Mouse (Mus musculus) neural tube, embryonic 11.5 days (tissue): ENCODE measurements at regions not wholly inside any gene's neighbourhood (a gene's known extent, or its start where the extent isn't known, plus 50 kb on each side); places are given as distances from the start of the nearest gene placed in this dataset.

Experiments
- ATAC-seq: fragments of 200-750 bp; cut with Nextera tagmentation; 2 replicates; pipeline ENCODE4 v1.8.0; 2017; ENCODE audit warnings: moderate number of reproducible peaks, mild to moderate bottlenecking, moderate TSS enrichment, moderate library complexity; ENCODE audit not compliant: insufficient read depth, low FRiP score, low TSS enrichment
- DNase-seq: peaks from one replicate; pipeline ENCODE4 v3.0.0-alpha.2; 2015; ENCODE audit warnings: low spot score
- H3K27ac ChIP-seq: fragments of 300-500 bp; sonication (generic); 2 replicates; pipeline ENCODE4 v1.5.1; 2014; ENCODE audit warnings: low read depth, mild to moderate bottlenecking, low read length
- H3K27me3 ChIP-seq: fragments of 300-500 bp; sonication (generic); 2 replicates; pipeline ENCODE4 v1.6.1; 2014; ENCODE audit warnings: mild to moderate bottlenecking, low read length, mixed read lengths; ENCODE audit not compliant: control insufficient read depth, insufficient read depth
- H3K36me3 ChIP-seq: fragments of 300-500 bp; sonication (generic); 2 replicates; pipeline ENCODE4 v1.6.1; 2014; ENCODE audit warnings: mild to moderate bottlenecking, low read length, moderate library complexity, mixed read lengths; ENCODE audit not compliant: control insufficient read depth, insufficient read depth
- H3K4me1 ChIP-seq: fragments of 300-500 bp; sonication (generic); 2 replicates; pipeline ENCODE4 v1.6.1; 2014; ENCODE audit warnings: low read length, mixed read lengths; ENCODE audit not compliant: control insufficient read depth, insufficient read depth
- H3K4me2 ChIP-seq: fragments of 300-500 bp; sonication (generic); 2 replicates; pipeline ENCODE4 v1.6.1; 2014; ENCODE audit warnings: low read depth, mild to moderate bottlenecking, moderate library complexity
- H3K4me3 ChIP-seq: fragments of 300-500 bp; sonication (generic); 2 replicates; pipeline ENCODE4 v1.5.1; 2014; ENCODE audit warnings: low read depth, low read length
- H3K9ac ChIP-seq: fragments of 300-500 bp; sonication (generic); 2 replicates; pipeline ENCODE4 v1.6.1; 2014; ENCODE audit warnings: mild to moderate bottlenecking, low read length
- H3K9me3 ChIP-seq: fragments of 300-500 bp; sonication (generic); 2 replicates; pipeline ENCODE4 v1.6.1; 2016; ENCODE audit warnings: low read length; ENCODE audit not compliant: control insufficient read depth
- WGBS: fragments of 180-500 bp; shearing (Covaris S2); extraction: QIAGEN DNeasy Blood & Tissue Kit; methylation state at CpG from one replicate; pipeline ENCODE4 v1.1.7; 2014; 5-methylcytosine and 5-hydroxymethylcytosine counted together

DNA sequence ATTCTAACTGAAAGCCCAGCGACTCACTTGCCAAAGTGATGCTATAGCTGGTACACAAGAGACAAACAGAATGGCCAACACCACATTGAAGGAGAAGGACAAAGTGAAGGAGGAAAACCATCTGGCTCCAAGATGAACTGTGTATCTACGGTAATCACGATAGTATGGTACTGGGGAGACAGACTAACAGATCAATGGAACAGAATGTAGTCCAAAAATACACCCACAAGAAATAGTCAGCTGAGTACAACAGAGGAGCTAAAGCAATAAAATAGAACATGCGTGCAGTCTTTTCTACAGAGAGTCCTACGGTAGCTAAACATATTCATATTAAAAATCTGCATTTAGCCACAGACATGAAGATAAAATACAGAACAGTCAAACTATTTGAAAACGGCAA, 92.4 kb upstream of the Tmem150c start:
- Histone ChIP-seq H3K4me2 (no peak overlapping the region), H3K9ac (no peak overlapping the region), H3K27ac (no peak overlapping the region), H3K4me1 (no peaks in the 10 kb centered on the region), H3K9me3 (no peaks in the 10 kb centered on the region), H3K4me3 (no peak overlapping the region), H3K27me3 (no peaks in the 10 kb centered on the region), H3K36me3 (no peaks in the 10 kb centered on the region)
- 96% methylated on average over 6 of the region's 6 CpGs for WGBS
- DNase-seq (no peak), ATAC-seq (no peak)

DNA sequence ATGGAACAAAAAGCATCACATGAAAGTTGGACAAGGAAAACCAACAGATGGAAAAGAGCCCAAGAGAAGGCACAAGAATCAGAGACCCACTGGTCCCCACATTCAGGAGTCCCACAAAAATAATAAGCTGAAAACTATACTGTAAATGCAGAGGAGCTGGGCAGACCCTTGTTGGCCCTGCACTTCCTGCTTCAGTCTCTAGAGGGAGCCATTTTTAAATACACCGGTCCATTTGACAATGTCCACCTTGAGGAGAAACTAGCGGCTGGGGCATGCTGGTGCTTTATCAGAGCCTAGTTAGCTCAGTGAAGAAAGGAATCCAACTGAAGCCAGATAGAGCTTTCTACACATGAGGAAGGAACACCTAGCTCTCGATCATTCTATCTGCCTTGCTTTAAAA, 90.1 kb upstream of the Tmem150c start:
- H3K9me3 ChIP-seq = no peaks in the 10 kb centered on the region
- no peak overlapping the region for H3K4me2 ChIP-seq
- H3K4me1 ChIP-seq = no peaks in the 10 kb centered on the region
- no peak for ATAC-seq
- H3K27me3 ChIP-seq = no peaks in the 10 kb centered on the region
- no peak overlapping the region for H3K4me3 ChIP-seq
- H3K36me3 ChIP-seq = no peaks in the 10 kb centered on the region
- no peak for DNase-seq
- no peak overlapping the region for H3K9ac ChIP-seq
- WGBS = 53% methylated on average over 3 of the region's 3 CpGs
- H3K27ac ChIP-seq = no peak overlapping the region

DNA sequence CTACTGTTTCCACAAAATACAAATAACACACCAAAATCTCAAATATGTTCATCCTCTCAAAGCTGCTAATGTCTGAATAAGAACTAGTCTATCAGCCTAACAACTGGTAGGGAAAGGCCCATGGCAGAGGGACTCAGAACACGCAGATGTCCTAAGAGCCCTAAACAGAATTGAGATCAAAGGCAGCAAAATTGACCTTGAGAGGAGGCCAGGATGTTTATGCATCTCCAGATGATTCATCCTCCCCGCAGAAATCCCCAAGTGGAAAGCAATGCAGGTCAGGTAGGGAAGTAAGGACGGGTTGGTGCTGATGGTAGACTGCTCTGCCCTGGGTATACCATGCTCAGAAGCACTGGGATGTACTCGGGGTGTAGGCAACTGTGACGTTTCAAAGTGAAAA, 89.0 kb upstream of the Tmem150c start:
- H3K27ac ChIP-seq = no peak overlapping the region
- no peak for ATAC-seq

DNA sequence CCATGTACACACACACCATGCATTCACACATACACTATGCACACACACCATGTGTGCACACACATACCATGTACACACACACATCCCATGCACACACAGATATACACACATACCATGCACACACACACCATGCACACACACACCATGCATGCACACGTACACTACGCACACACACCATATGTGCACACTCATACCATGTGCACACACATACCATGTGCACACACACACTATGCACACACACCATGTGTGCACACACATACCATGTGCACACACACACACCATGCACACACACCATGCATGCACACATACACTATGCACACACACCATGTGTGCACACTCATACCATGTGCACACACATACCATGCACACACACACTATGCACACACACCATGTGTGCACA, 87.1 kb upstream of the Tmem150c start:
- ATAC-seq = no peak
- DNase-seq = no peak
- H3K4me2 ChIP-seq = no peak overlapping the region
- H3K27ac ChIP-seq = no peak overlapping the region
- H3K9ac ChIP-seq = no peak overlapping the region
- no peak overlapping the region for H3K4me3 ChIP-seq
- no peaks in the 10 kb centered on the region for H3K27me3 ChIP-seq
- H3K4me1 ChIP-seq = no peaks in the 10 kb centered on the region
- 96% methylated on average over 2 of the region's 2 CpGs for WGBS
- no peaks in the 10 kb centered on the region for H3K9me3 ChIP-seq
- H3K36me3 ChIP-seq = no peaks in the 10 kb centered on the region

More for the DNA sequence above, 89.0 kb upstream of the Tmem150c start:
- Histone ChIP-seq H3K4me2 (no peak overlapping the region), H3K4me3 (no peak overlapping the region), H3K9me3 (no peaks in the 10 kb centered on the region), H3K4me1 (no peaks in the 10 kb centered on the region), H3K9ac (no peak overlapping the region), H3K36me3 (no peaks in the 10 kb centered on the region), H3K27me3 (no peaks in the 10 kb centered on the region)
- 73% methylated on average over 5 of the region's 5 CpGs for WGBS
- no peak for DNase-seq

DNA sequence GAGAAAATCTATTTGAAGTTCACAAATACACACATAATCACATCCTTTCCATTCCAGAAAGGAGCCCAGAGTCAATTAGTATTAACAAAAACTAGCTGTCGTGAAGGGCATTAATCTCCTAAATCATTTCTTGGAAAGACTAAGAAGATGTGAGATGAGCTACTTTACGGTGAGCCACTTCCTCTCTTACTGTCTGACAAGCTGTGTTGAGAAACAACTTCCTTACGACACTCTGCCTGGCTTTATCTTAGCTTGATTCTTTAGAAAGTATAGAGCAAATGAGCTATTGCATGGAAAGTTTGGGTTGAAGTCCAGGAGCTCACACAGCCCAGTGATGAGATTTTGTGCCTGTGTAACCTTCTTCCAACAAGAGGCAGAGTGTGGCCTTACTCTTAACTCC, 85.2 kb upstream of the Tmem150c start:
- Histone ChIP-seq H3K27me3 (no peaks in the 10 kb centered on the region), H3K27ac (no peak overlapping the region), H3K4me3 (no peak overlapping the region), H3K36me3 (no peaks in the 10 kb centered on the region), H3K4me1 (no peaks in the 10 kb centered on the region), H3K9ac (no peak overlapping the region), H3K4me2 (no peak overlapping the region), H3K9me3 (no peaks in the 10 kb centered on the region)
- DNase-seq (no peak), ATAC-seq (no peak)
- WGBS = 83% methylated on average over 3 of the region's 3 CpGs

DNA sequence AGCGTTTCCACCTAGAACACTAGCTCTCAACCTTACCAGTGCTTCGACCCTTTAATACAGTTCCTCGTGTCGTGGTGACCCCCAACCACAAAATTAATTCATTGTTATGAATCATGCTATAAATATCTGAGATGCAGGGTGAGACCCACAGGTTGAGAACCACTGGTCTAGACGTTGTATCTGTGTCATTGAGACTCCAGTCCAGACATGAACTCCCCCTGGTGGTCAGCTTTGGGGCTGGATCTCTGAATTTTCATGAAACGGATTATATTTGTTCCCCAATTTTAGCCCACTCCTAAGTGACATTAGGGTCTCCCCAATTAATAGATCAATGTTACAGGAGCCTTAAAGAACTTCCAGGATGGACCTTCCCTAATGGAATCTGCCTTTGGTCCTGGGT, 81.3 kb upstream of the Tmem150c start:
- Histone ChIP-seq H3K27ac (no peak overlapping the region), H3K4me2 (no peak overlapping the region), H3K4me3 (no peak overlapping the region), H3K27me3 (no peaks in the 10 kb centered on the region), H3K36me3 (no peaks in the 10 kb centered on the region), H3K9ac (no peak overlapping the region), H3K4me1 (no peaks in the 10 kb centered on the region), H3K9me3 (no peaks in the 10 kb centered on the region)
- 70% methylated on average over 6 of the region's 6 CpGs for WGBS
- no peak for ATAC-seq
- DNase-seq = peak; percentile 41

GRCm38 (mm10) chr5:100239632-100240031, 80.0 kb upstream of the Tmem150c start:
- ATAC-seq (no peak), DNase-seq (no peak)
- Histone ChIP-seq H3K36me3 (no peaks in the 10 kb centered on the region), H3K27ac (no peak overlapping the region), H3K4me2 (no peak overlapping the region), H3K4me3 (no peak overlapping the region), H3K4me1 (no peaks in the 10 kb centered on the region), H3K9me3 (no peaks in the 10 kb centered on the region), H3K27me3 (no peaks in the 10 kb centered on the region), H3K9ac (no peak overlapping the region)
- 85% methylated on average over 7 of the region's 7 CpGs for WGBS

- ATAC-seq (no peak), DNase-seq (no peak)
- H3K4me2 ChIP-seq = no peak overlapping the region
- H3K9ac ChIP-seq = no peak overlapping the region
- WGBS = 87% methylated on average over 15 of the region's 15 CpGs
- no peak overlapping the region for H3K27ac ChIP-seq
- H3K36me3 ChIP-seq = no peaks in the 10 kb centered on the region
- no peaks in the 10 kb centered on the region for H3K27me3 ChIP-seq
- H3K4me1 ChIP-seq = no peaks in the 10 kb centered on the region
- H3K4me3 ChIP-seq = no peak overlapping the region
- H3K9me3 ChIP-seq = no peaks in the 10 kb centered on the region
Measured at GRCm38 (mm10) chr5:100238287-100239036, 78.9 kb upstream of the Tmem150c start.

GRCm38 (mm10) chr5:100237674-100238278, 78.2 kb upstream of the Tmem150c start:
- DNase-seq (no peak), ATAC-seq (no peak)
- H3K27me3 ChIP-seq = no peaks in the 10 kb centered on the region
- H3K4me3 ChIP-seq = no peak overlapping the region
- H3K4me1 ChIP-seq = no peaks in the 10 kb centered on the region
- no peak overlapping the region for H3K9ac ChIP-seq
- WGBS = 92% methylated on average over 12 of the region's 12 CpGs
- no peak overlapping the region for H3K27ac ChIP-seq
- H3K36me3 ChIP-seq = no peaks in the 10 kb centered on the region
- no peaks in the 10 kb centered on the region for H3K9me3 ChIP-seq
- H3K4me2 ChIP-seq = no peak overlapping the region
